Mouse (Mus musculus) heart, embryonic 16.5 days (tissue): ENCODE measurements around the gene Sfrp4. TPM values are rescaled to one million over a fixed set of nuclear protein-coding genes. Genes with fewer than 3 reads are reported as not detected.
"Not testable (repeated sequence)": the region's sequence is repeated elsewhere in the genome, so short reads cannot be mapped to it uniquely, and the experiment has no call there.

ENCODE experiments used
- ATAC-seq: fragments of 200-750 bp; cut with Nextera tagmentation; replicated peaks from 2 replicates; pipeline ENCODE4 v1.8.0; 2017; ENCODE audit warnings: moderate number of reproducible peaks; ENCODE audit not compliant: insufficient read depth, low FRiP score; ENCODE audit errors: extremely low read depth
- H3K27ac ChIP-seq: fragments of 300-500 bp; sonication (generic); 2 replicates; pipeline ENCODE4 v1.5.1; 2014; ENCODE audit warnings: mild to moderate bottlenecking, low read length, control low read depth, moderate library complexity
- H3K27me3 ChIP-seq: fragments of 300-500 bp; sonication (generic); 2 replicates; pipeline ENCODE4 v1.6.1; 2014; ENCODE audit warnings: low read length, mixed read lengths; ENCODE audit not compliant: control insufficient read depth, insufficient read depth
- H3K36me3 ChIP-seq: fragments of 300-500 bp; sonication (generic); 2 replicates; pipeline ENCODE4 v1.6.1; 2014; ENCODE audit not compliant: control insufficient read depth, insufficient read depth
- H3K4me1 ChIP-seq: fragments of 300-500 bp; sonication (generic); 2 replicates; pipeline ENCODE4 v1.6.1; 2014; ENCODE audit warnings: low read length, mixed read lengths; ENCODE audit not compliant: control insufficient read depth, insufficient read depth
- H3K4me2 ChIP-seq: fragments of 300-500 bp; sonication (generic); 2 replicates; pipeline ENCODE4 v1.6.1; 2014; ENCODE audit warnings: low read depth, mild to moderate bottlenecking, control low read depth, low read length
- H3K4me3 ChIP-seq: fragments of 300-500 bp; sonication (generic); 2 replicates; pipeline ENCODE4 v1.5.1; 2014; ENCODE audit warnings: mild to moderate bottlenecking, control low read depth, low read length
- H3K9ac ChIP-seq: fragments of 300-500 bp; sonication (generic); 2 replicates; pipeline ENCODE4 v1.6.1; 2014; ENCODE audit warnings: low read length, control low read depth
- H3K9me3 ChIP-seq: fragments of 300-500 bp; sonication (generic); replicated peaks from 2 replicates; pipeline ENCODE4 v1.6.1; 2016; ENCODE audit warnings: low read length; ENCODE audit not compliant: control insufficient read depth
- WGBS: fragments of 180-500 bp; shearing (Covaris S2); extraction: QIAGEN DNeasy Blood & Tissue Kit; methylation state at CpG from one replicate; pipeline ENCODE4 v1.1.7; 2014; 5-methylcytosine and 5-hydroxymethylcytosine counted together
- polyA plus RNA-seq: library from polyadenylated mRNA; unstranded; fragments of >200 nt; fragmentation: Nextera tagmentation; extraction: Ambion mirVana; gene quantifications from 2 replicates; pipeline ENCODE4 v1.2.1, GENCODE M21; 2015

The Sfrp4 gene
- 0.41 and 0.50 TPM in 2 replicates for polyA plus RNA-seq

DNA sequence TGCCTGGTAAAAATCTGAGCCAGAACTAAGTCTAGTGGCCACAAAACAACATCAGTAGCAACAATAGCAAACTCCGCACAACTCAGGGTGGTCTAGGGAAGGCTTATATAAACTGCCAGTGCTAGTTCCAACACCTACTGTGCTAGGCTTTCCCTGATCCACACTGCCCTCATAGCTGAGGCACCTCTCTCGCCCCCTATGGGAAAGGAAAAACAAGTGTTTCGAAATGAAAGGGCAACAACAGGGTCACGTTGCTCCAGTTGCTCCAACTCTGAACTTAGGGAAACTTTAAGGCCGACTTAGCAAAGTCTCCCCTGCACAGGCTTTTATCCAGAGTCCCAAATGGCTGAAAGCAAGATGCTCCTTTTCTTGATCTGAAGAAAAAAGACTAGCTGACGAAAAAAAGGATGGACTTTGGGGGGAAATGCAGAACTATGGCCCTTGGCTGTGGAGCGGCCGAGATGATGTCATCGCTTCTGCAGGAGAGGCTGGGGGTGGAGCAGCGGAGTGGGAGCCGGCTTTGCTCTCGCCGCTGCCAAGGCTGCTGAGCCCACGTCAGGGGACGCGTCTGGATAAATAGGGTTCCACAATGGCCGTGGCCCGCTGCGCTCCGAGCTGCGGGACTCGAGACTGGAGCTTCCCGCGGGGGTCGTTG is at the start of gene Sfrp4:
Gene Sfrp4 (plus strand): TSS at position 532 of the 655 bp plus-strand sequence.
- peak within 1 kb of the TSS; percentile 60 for H3K9ac ChIP-seq
- H3K9me3 ChIP-seq, result no peaks in the 10 kb centered on the region
- peaks cover 7% of the 10 kb centered on the region; the same call in 1 of the 2 replicates for H3K4me1 ChIP-seq
- ATAC-seq, result peak; percentile 64; the same call in 1 of the 2 replicates
- WGBS, result 4% methylated on average over 25 of the region's 25 CpGs
- peak within 1 kb of the TSS; percentile 58 for H3K4me3 ChIP-seq
- peak within 1 kb of the TSS; percentile 85 for H3K4me2 ChIP-seq
- H3K27ac ChIP-seq, result no peak within 1 kb of the TSS
- peaks cover 18% of the 10 kb centered on the region for H3K27me3 ChIP-seq
- H3K36me3 ChIP-seq, result no peaks in the 10 kb centered on the region

DNA sequence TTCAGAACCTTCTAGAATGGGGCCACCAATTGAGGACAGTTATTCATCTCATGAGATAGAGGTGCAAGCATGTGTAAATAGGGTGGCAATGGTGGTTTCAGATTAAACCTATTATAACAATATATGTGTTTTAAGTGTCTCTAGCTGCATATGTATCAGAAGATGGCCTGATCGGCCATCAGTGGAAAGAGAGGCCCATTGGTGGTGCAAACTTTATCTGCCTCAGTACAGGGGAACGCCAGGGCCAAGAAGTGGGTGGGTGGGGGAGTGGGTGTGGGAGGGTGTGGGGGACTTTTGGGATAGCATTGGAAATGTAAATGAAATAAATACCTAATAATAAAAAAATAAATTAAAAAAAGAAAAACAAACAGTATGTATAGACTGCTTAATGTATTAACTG is 48.2 kb upstream of the Sfrp4 start:
- H3K4me2 ChIP-seq, H3K27ac ChIP-seq, H3K36me3 ChIP-seq, H3K9ac ChIP-seq, H3K27me3 ChIP-seq, H3K4me1 ChIP-seq, ATAC-seq, H3K4me3 ChIP-seq, H3K9me3 ChIP-seq: not testable (repeated sequence)
- 91% methylated on average over 2 of the region's 2 CpGs for WGBS

DNA sequence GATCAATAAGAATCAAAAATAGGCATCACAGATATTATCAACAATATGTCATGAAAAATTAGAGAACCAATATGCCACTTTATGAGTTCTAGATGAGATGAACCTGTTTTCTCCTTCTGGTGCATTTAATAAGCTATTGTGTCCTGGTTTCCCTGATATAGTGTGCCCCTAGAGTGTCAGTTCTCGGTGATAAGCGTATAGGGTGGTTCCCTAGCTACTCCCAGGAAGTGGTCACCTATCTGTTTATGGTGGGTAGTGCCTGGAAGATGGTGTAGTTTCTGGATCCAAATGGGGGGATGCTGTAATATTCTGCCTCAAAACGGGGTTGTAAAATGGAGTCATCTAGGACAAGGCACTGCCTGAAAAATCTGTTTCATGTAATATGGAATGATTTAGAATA is 47.0 kb upstream of the Sfrp4 start:
- no peaks in the 10 kb centered on the region for H3K4me1 ChIP-seq

DNA sequence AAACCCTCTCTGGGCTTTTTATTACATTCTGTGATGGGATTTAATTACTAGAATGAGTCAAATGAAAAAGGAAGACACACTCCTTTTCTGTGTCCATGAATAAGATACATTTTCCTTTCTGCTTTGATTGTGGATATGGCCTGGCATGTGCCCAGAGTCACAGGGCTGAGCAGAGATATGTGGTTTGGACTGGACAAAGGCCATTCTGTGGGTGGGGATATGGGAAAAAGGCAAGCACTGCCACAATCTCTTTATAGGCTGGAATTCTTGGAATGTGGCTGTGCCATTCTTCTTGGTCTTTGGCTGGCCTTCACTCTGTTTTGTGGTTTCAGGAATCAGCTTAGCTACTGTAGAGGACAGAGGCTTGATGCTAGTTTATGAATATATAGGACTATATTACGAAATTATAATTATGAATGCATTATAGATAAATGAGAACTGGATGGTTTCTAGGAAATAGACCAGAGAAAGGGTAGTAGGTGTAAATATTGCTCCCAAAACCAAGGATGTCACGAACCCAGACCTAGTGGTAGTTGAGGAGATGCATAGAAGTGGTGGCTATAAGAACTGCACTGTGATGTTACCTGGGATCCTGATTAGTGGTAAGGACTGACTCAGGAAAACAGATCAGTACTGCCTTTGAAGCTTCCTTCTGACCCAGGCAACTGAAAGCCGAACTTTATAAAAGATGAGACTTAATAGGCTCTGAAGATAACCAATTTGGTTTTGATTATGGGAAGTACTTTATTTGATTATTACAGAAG is 31.7 kb upstream of the Sfrp4 start:
- Histone ChIP-seq H3K9ac (no peak overlapping the region), H3K27me3 (no peaks in the 10 kb centered on the region), H3K4me2 (no peak overlapping the region), H3K36me3 (no peaks in the 10 kb centered on the region), H3K4me3 (no peak overlapping the region), H3K4me1 (peaks cover 3% of the 10 kb centered on the region), H3K9me3 (no peaks in the 10 kb centered on the region), H3K27ac (no peak overlapping the region)
- no peak for ATAC-seq
- WGBS, result 80% methylated on average over 3 of the region's 3 CpGs

More for the DNA sequence above, 47.0 kb upstream of the Sfrp4 start:
- Histone ChIP-seq H3K9ac (no peak overlapping the region), H3K4me2 (no peak overlapping the region), H3K4me3 (no peak overlapping the region), H3K9me3 (no peaks in the 10 kb centered on the region), H3K36me3 (no peaks in the 10 kb centered on the region), H3K27me3 (no peaks in the 10 kb centered on the region), H3K27ac (no peak overlapping the region)
- WGBS, result 80% methylated on average over 3 of the region's 3 CpGs
- ATAC-seq, result no peak

DNA sequence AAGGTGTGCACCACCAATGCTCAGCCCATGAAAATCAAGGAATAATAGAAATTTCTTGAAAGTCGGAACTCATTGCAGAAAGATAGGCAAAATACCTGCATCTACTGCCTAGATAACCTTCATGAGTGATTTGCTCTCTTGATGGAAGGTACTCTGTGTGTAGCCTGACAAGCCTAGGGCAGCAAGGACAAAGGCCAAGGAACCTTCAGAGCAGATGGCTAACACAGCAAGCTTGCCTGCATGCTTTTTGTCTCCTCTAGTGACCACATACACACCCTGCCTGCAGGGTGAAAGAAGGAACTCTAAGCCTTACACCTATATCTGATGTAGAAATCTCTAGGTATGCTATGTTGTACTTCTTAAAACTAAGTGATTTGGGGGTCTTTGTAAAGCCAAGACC is 27.8 kb upstream of the Sfrp4 start:
- no peak overlapping the region for H3K4me2 ChIP-seq
- no peak for ATAC-seq
- peaks cover 3% of the 10 kb centered on the region for H3K4me1 ChIP-seq
- WGBS, result 89% methylated on average over 1 of the region's 1 CpGs
- H3K9ac ChIP-seq, result no peak overlapping the region
- H3K36me3 ChIP-seq, result no peaks in the 10 kb centered on the region
- H3K27me3 ChIP-seq, result no peaks in the 10 kb centered on the region
- no peaks in the 10 kb centered on the region for H3K9me3 ChIP-seq
- no peak overlapping the region for H3K27ac ChIP-seq
- H3K4me3 ChIP-seq, result no peak overlapping the region

DNA sequence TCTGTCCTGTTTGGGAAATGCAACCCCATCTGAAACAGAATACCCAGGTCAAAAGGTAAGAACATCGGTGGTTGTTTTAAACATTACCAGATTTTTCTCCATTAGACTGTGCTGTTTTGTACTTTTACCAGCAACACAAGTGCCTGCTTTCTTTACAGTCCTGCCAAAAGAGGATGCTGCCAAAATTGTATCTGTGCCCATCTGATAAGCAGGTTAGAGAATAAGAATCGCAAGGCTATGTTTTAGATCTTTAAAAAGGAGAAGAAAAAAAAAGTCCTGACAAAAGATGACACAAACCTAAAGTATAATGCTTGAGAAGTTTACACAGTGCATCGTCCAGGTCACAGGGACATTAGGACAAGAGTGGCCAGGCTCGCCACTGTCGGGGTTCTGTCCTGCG is 23.7 kb upstream of the Sfrp4 start:
- H3K36me3 ChIP-seq, result no peaks in the 10 kb centered on the region
- H3K9me3 ChIP-seq, result no peaks in the 10 kb centered on the region
- 71% methylated on average over 6 of the region's 6 CpGs for WGBS
- no peaks in the 10 kb centered on the region for H3K27me3 ChIP-seq
- no peak overlapping the region for H3K9ac ChIP-seq
- no peak overlapping the region for H3K27ac ChIP-seq
- ATAC-seq, result no peak
- H3K4me2 ChIP-seq, result no peak overlapping the region
- no peak overlapping the region for H3K4me3 ChIP-seq
- H3K4me1 ChIP-seq, result no peaks in the 10 kb centered on the region

DNA sequence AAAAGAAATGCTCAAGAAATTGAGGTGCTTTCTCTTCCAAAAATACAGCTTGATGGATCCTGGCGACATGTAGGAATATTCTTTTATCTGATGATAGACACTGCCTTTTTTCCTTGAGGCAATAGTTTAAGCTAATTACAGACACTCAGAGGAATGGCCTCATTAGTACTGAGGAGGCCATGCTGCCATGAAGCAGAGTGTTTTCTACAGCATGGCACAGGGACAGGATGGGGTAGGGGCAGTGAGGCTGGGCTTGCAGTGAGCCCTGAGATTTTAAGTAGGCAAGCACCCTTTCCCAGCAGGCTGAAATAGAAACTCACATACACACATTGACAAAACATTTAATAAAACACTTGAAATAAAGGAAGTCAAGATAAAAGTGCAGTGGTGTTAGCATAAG is 20.4 kb upstream of the Sfrp4 start:
- no peaks in the 10 kb centered on the region for H3K27me3 ChIP-seq
- no peaks in the 10 kb centered on the region for H3K9me3 ChIP-seq
- H3K4me3 ChIP-seq, result no peak overlapping the region
- H3K27ac ChIP-seq, result no peak overlapping the region
- H3K36me3 ChIP-seq, result no peaks in the 10 kb centered on the region
- H3K4me2 ChIP-seq, result no peak overlapping the region
- WGBS, result 91% methylated on average over 1 of the region's 1 CpGs
- no peaks in the 10 kb centered on the region for H3K4me1 ChIP-seq
- ATAC-seq, result no peak
- H3K9ac ChIP-seq, result no peak overlapping the region

DNA sequence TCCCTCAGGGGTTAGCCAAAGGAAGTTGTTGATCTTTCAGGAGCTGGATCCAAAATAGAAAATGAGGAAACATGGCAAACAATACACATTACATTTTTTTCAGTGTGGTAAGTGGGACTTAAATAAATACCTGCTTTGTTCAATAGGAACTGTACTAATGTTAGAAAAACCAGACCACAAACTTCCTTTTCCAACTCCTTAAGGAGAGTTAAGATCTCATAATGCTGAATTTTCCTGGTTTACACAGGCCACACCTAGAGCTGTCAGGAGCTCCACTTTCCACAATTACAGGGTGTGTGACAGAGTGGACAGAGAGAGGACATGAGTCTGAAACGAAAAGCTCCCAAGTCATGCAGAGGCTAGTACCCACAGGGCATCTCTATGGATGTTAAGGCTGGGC is 19.2 kb upstream of the Sfrp4 start:
- ATAC-seq, result no peak
- 67% methylated on average over 1 of the region's 1 CpGs for WGBS
- H3K9me3 ChIP-seq, result no peaks in the 10 kb centered on the region

DNA sequence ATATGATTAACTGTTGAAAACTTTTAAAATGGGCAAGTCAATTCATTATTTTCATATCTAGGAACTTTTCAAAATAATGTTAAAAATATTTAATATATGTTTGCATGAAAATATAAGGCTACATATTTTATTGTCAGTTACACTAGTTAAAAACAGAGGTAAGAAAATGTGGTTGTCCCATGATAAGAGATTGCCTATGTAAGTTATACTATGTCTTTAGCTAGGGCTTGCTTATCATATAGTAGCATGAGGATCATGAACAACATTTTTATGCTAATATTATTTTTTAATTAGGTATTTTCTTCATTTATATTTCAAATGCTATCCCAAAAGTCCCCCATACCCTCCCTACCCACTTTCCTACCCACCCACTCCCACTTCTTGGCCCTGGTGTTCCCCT is 18.0 kb upstream of the Sfrp4 start:
- Histone ChIP-seq H3K36me3 (no peaks in the 10 kb centered on the region), H3K27ac (no peak overlapping the region)
- ATAC-seq, result no peak

More for the DNA sequence above, 19.2 kb upstream of the Sfrp4 start:
- Histone ChIP-seq H3K4me1 (no peaks in the 10 kb centered on the region), H3K4me2 (no peak overlapping the region), H3K4me3 (no peak overlapping the region), H3K27me3 (no peaks in the 10 kb centered on the region), H3K27ac (no peak overlapping the region), H3K36me3 (no peaks in the 10 kb centered on the region), H3K9ac (no peak overlapping the region)

More for the DNA sequence above, 18.0 kb upstream of the Sfrp4 start:
- Histone ChIP-seq H3K27me3 (no peaks in the 10 kb centered on the region), H3K9ac (no peak overlapping the region), H3K9me3 (no peaks in the 10 kb centered on the region), H3K4me1 (no peaks in the 10 kb centered on the region), H3K4me3 (no peak overlapping the region), H3K4me2 (no peak overlapping the region)
